Mouse (Mus musculus) E14TG2a.4 (cell line): ENCODE data around the gene G3bp1.

ENCODE experiments used
- H3K27me3 ChIP-seq: 2 replicates; pipeline ENCODE4 v1.6.1; 2014; ENCODE audit warnings: low read length, control low read depth; ENCODE audit not compliant: insufficient read depth
- H3K36me3 ChIP-seq: 2 replicates; pipeline ENCODE4 v1.6.1; 2014; ENCODE audit warnings: low read length, control low read depth; ENCODE audit not compliant: insufficient read depth
- H3K4me1 ChIP-seq: replicated peaks from 2 replicates; pipeline ENCODE4 v1.6.1; 2014; ENCODE audit warnings: low read depth, low read length, control low read depth
- H3K4me3 ChIP-seq: replicated peaks from 2 replicates; pipeline ENCODE4 v1.5.1; 2014; ENCODE audit warnings: mild to moderate bottlenecking, low read length
- H3K9me3 ChIP-seq: 2 replicates; pipeline ENCODE4 v1.6.1; 2014; ENCODE audit warnings: low read length, control low read depth
- CTCF ChIP-seq: conservative IDR thresholded peaks from 2 replicates; pipeline ENCODE4 v1.5.1; 2014; ENCODE audit warnings: low read length
- NANOG ChIP-seq: IDR thresholded peaks from 2 replicates; pipeline ENCODE4 v1.6.1; 2014; ENCODE audit warnings: borderline replicate concordance, low read length, mixed read lengths
- POU5F1 ChIP-seq: IDR thresholded peaks from 2 replicates; pipeline ENCODE4 v1.6.1; 2014; ENCODE audit warnings: low read length, borderline replicate concordance

The G3bp1 gene

DNA sequence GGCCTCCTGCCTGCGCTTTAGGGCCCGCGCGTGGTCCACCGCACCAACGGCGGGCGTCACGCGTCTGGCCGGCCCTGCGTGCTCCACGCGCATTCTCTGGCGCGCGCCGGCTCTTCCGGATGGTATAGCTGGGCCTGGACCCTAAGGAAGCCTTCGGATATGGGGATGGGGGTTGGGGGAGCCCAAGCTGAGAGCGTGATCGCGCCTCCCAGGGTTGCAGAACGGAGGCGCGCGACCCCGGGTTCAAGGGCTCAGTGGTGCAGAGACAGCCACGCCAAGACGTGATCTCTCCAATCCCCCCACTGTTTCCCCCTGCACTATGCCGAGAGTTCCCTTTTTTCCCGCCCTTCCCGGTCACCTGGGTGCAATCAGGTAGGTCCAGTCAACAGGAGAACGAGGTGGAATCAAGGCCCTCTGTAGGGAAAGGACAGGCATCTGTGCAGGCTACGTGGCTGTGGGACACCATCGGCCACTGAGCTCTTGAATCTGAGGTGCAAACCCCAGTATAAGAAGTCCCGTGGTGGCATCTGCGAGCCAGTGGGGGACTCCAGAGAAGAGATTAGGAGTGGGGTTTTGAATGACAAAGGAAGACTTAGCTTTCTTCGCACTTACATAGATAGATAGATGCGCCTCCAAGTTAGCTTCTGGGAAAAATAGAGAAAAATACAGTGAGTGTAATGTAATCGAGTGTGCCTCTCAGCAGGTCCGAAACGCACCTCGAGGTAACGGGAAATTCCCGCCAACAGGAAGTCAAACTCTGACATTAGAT is 622 bp downstream of the G3bp1 start:
- Histone ChIP-seq H3K36me3 (peaks cover 45% of the 10 kb centered on the region), H3K9me3 (no peaks in the 10 kb centered on the region), H3K4me1 (peaks cover 65% of the 10 kb centered on the region), H3K4me3 (peak overlapping the region; percentile 99), H3K27me3 (no peaks in the 10 kb centered on the region)
- TF ChIP-seq NANOG (no peak), CTCF (no peak), POU5F1 (no peak)

DNA sequence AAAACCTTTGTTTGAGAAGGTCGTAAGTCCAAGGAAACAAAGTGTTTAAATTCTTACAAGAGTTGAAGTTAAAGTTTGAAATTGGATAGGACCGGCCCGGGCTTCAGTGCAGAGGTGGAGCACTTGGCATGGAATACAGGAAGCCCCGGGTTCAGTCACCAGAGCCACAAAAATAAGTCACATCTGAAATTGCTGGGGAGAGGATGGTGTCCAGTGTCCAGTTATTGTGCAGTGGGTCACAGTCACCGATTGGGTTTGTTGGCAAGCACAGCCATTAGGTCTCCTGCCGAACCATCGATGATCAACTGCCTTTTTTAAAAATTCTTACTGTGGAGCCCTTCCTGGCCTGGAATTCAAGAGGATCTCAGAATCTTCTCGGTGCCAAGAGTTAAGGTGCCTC is 1.3 kb downstream of the G3bp1 start:
- H3K36me3 ChIP-seq: peaks cover 49% of the 10 kb centered on the region
- TF ChIP-seq CTCF (no peak), NANOG (no peak), POU5F1 (no peak)

DNA sequence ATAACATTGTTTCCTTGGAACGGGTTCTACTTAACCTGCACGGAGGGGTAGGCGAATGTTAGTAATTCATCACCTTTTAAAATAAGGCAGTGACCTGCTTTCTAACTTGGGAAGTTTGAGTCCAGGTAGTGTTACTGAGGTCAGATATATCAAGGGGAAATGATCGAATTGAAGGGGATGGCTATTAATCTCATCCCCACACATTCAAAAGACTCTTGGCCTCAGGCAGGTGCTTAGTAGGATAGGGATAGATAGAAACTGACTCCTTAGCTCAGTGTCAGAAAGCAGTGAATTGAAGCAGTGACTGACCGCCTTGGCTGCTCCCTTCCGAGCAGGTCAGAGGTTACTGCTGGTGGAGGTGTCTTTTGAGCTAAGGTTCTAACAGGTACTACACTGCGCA is 2.0 kb downstream of the G3bp1 start:
- Histone ChIP-seq H3K27me3 (no peaks in the 10 kb centered on the region), H3K4me1 (peaks cover 73% of the 10 kb centered on the region), H3K36me3 (peaks cover 56% of the 10 kb centered on the region), H3K9me3 (no peaks in the 10 kb centered on the region), H3K4me3 (peak overlapping the region; percentile 99)
- TF ChIP-seq NANOG (no peak), POU5F1 (no peak), CTCF (no peak)

More for the DNA sequence above, 1.3 kb downstream of the G3bp1 start:
- peak overlapping the region; percentile 99 for H3K4me3 ChIP-seq
- peaks cover 66% of the 10 kb centered on the region for H3K4me1 ChIP-seq
- H3K27me3 ChIP-seq: no peaks in the 10 kb centered on the region
- no peaks in the 10 kb centered on the region for H3K9me3 ChIP-seq

GRCm38 (mm10) chr11:55473219-55473618 is 3.7 kb downstream of the G3bp1 start:
- Histone ChIP-seq H3K36me3 (peaks cover 74% of the 10 kb centered on the region), H3K4me1 (peaks cover 75% of the 10 kb centered on the region)
- no peak for TF ChIP-seq CTCF
- no peak for TF ChIP-seq NANOG
- TF ChIP-seq POU5F1: no peak

DNA sequence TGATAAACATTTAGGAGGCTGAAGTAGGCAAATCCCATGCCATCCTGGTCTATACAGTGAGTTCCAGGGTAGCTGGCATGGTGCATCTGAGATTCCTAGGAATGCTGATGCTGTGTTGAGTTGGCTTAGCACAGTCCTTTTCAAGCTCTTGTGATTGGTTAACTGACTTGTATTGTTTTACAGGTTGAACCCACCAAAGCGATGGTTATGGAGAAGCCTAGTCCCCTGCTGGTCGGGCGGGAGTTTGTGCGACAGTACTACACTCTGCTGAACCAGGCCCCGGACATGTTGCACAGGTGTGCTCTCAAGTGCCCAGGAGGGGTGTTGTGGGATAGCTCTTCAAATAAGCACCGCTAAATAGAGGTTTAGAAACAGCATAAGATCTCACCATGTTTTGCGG is 16.0 kb downstream of the G3bp1 start:
- 0 out of 2 replicates have a peak overlapping the region, but pooled peaks have one; percentile 7 for H3K4me3 ChIP-seq
- no peaks in the 10 kb centered on the region for H3K27me3 ChIP-seq
- TF ChIP-seq POU5F1 (no peak), NANOG (no peak)
- H3K4me1 ChIP-seq: peaks cover 89% of the 10 kb centered on the region
- peaks cover 98% of the 10 kb centered on the region for H3K36me3 ChIP-seq
- no peaks in the 10 kb centered on the region for H3K9me3 ChIP-seq

More at GRCm38 (mm10) chr11:55473219-55473618, 3.7 kb downstream of the G3bp1 start:
- Histone ChIP-seq H3K27me3 (no peaks in the 10 kb centered on the region), H3K4me3 (peak overlapping the region; percentile 99), H3K9me3 (no peaks in the 10 kb centered on the region)

- no peak for TF ChIP-seq POU5F1
- Histone ChIP-seq H3K9me3 (no peaks in the 10 kb centered on the region), H3K4me1 (peaks cover 69% of the 10 kb centered on the region), H3K27me3 (no peaks in the 10 kb centered on the region), H3K4me3 (no peak overlapping the region), H3K36me3 (peaks cover 99% of the 10 kb centered on the region)
Observed at GRCm38 (mm10) chr11:55496158-55496557, 26.7 kb downstream of the G3bp1 start.

GRCm38 (mm10) chr11:55497885-55498284 is 28.4 kb downstream of the G3bp1 start:
- no peak overlapping the region for H3K4me3 ChIP-seq
- peaks cover 99% of the 10 kb centered on the region for H3K36me3 ChIP-seq
- H3K4me1 ChIP-seq: peaks cover 68% of the 10 kb centered on the region
- no peaks in the 10 kb centered on the region for H3K9me3 ChIP-seq
- H3K27me3 ChIP-seq: no peaks in the 10 kb centered on the region
- TF ChIP-seq NANOG: no peak
- TF ChIP-seq CTCF: peak; percentile 61

- Histone ChIP-seq H3K9me3 (no peaks in the 10 kb centered on the region), H3K36me3 (peaks cover 75% of the 10 kb centered on the region), H3K27me3 (no peaks in the 10 kb centered on the region), H3K4me3 (no peak overlapping the region), H3K4me1 (peaks cover 50% of the 10 kb centered on the region)
- no peak for TF ChIP-seq POU5F1
- no peak for TF ChIP-seq NANOG
Observed at GRCm38 (mm10) chr11:55501955-55502531, 32.6 kb downstream of the G3bp1 start.

GRCm38 (mm10) chr11:55502886-55503285 is 33.4 kb downstream of the G3bp1 start:
- H3K27me3 ChIP-seq: no peaks in the 10 kb centered on the region
- TF ChIP-seq POU5F1 (no peak), CTCF (no peak), NANOG (no peak)
- peaks cover 67% of the 10 kb centered on the region for H3K36me3 ChIP-seq
- H3K9me3 ChIP-seq: no peaks in the 10 kb centered on the region
- H3K4me3 ChIP-seq: no peak overlapping the region
- peaks cover 46% of the 10 kb centered on the region for H3K4me1 ChIP-seq
